Mouse (Mus musculus) bone marrow macrophage, adult 2 months (primary cell): ENCODE measurements around the gene Mthfs. TPM values are rescaled to one million over a fixed set of nuclear protein-coding genes. Genes with fewer than 3 reads are reported as not detected.

ENCODE experiments used
- H3K27ac ChIP-seq: 2 replicates; pipeline ENCODE4 v1.5.1; 2012; ENCODE audit warnings: low read depth, low read length; ENCODE audit not compliant: insufficient read depth
- H3K4me1 ChIP-seq: 2 replicates; pipeline ENCODE4 v1.6.1; 2012; ENCODE audit warnings: low read length; ENCODE audit not compliant: control insufficient read depth, insufficient read depth
- H3K4me3 ChIP-seq: 2 replicates; pipeline ENCODE4 v1.5.1; 2012; ENCODE audit warnings: mild to moderate bottlenecking, low read length, moderate library complexity; ENCODE audit not compliant: insufficient read depth
- CTCF ChIP-seq: IDR thresholded peaks from 2 replicates; pipeline ENCODE4 v1.5.1; 2012; ENCODE audit warnings: low read depth, mild to moderate bottlenecking, low read length, moderate library complexity
- POLR2A ChIP-seq: IDR thresholded peaks from 2 replicates; pipeline ENCODE4 v1.6.1; 2012; ENCODE audit warnings: mild to moderate bottlenecking, low read depth, low read length, borderline replicate concordance
- polyA plus RNA-seq: library from polyadenylated mRNA; stranded (reverse); fragments of >200 nt; gene quantifications from 2 replicates; pipeline ENCODE4 v1.2.4, GENCODE M21; 2012; ENCODE audit not compliant: missing spikeins, insufficient read depth, insufficient read length

The Mthfs gene
- polyA plus RNA-seq, 1 experiment: 50.4 TPM

DNA sequence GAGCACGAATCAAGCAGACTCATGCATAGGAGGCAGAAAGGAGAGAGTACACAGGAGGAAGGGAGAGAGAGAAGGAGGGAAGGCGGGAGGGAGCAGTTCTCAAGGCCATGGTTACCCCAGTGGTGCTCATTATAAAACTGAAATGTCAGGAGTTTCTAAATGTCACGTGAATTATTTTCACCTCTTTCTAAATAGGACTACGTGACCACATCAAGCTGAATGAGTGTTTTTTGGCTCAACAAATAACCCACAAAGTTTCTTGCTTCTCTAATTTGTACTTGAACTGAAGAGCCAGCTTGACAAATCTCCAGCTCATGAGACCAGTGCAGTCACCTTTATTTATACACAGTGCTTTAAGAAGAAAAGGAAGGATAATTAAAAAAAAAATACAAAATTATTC, 56.6 kb downstream of the Mthfs start:
- H3K4me1 ChIP-seq: peaks cover 51% of the 10 kb centered on the region
- TF ChIP-seq CTCF: no peak
- TF ChIP-seq POLR2A: no peak
- H3K27ac ChIP-seq: peak overlapping the region; percentile 100
- H3K4me3 ChIP-seq: no peak overlapping the region

DNA sequence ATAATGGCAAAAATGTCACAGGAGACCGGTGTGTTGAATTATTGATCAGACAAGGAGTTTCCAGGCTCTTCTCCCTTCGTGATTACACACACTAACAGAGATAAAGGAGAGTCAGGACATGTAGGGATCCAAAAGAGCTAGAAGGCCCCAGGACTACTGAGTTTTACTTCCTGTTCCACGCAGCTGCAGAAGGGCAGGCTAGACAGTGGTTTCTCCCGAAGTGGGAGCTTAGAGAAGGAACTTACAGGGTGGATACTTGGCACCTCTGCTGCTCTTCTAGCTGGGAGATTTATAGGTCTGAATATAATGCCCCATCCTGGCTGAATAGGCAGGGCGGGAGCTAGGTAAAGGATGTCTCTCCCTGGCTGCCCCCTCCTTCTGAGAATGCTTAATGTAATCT, 57.1 kb downstream of the Mthfs start:
- Histone ChIP-seq H3K4me1 (peaks cover 47% of the 10 kb centered on the region), H3K4me3 (no peak overlapping the region), H3K27ac (peak overlapping the region; percentile 100)
- TF ChIP-seq POLR2A (no peak), CTCF (no peak)

DNA sequence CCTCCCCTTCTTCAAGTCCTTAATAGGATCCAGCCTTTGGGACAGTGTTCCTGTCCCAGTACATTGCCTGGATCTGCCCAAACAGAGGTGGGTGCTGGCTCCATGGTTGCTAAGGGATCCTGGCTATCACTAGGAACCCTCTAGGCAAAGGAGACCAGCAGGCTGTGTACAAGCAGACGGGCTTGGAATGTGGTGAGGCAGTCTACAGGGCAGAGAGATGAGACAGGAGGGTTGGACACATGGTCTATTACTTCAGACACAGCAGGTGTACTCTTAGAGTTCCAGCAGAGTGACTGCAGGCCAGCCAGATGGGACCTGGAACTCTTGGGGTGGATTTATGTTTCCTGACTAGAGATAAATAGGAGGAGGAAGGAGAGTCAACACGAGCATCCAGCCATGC, 59.9 kb downstream of the Mthfs start:
- H3K27ac ChIP-seq: no peak overlapping the region
- H3K4me3 ChIP-seq: no peak overlapping the region
- TF ChIP-seq POLR2A (no peak), CTCF (no peak)
- H3K4me1 ChIP-seq: peaks cover 34% of the 10 kb centered on the region

DNA sequence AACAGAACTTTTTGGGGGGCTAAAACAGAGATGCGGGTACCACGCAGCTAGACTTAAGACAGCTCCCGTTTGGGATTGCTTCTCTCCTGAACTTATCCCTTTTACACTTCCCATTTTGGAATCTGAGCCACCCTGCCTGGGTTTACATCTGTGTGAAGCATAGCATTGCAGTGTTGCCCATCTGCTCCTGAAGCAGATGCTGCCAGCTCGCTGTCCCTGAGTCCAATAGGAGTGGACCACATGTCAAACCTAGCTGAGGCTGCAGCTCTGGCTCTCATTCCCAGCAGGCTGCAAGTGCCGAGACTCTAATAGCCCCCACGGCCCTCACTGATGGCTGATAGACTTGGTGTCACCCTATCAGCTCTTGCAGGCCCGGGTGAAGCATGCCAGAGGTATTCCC, 63.3 kb downstream of the Mthfs start:
- TF ChIP-seq POLR2A (no peak), CTCF (no peak)
- peaks cover 7% of the 10 kb centered on the region for H3K4me1 ChIP-seq
- H3K4me3 ChIP-seq: no peak overlapping the region
- H3K27ac ChIP-seq: no peak overlapping the region

DNA sequence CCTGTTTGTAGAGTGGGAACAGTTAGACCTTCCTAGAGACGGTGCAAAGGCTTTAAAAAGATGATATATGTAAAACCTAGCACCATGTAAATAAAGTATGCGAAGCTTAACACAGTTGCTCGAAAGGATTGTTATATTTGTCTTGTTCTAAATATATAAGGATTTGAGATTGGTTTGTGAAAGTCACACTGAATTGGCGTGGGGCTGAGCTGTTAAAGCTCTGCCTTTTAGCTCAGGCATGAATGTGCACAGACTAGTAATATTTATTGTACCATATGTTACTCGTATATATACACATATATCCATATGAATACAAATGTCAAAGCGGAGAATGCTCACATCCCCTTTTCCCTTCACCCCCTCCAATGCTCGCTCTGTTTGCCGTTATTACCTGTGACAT, 67.7 kb downstream of the Mthfs start:
- TF ChIP-seq CTCF (no peak), POLR2A (no peak)
- no peaks in the 10 kb centered on the region for H3K4me1 ChIP-seq
- H3K4me3 ChIP-seq: no peak overlapping the region
- H3K27ac ChIP-seq: no peak overlapping the region

DNA sequence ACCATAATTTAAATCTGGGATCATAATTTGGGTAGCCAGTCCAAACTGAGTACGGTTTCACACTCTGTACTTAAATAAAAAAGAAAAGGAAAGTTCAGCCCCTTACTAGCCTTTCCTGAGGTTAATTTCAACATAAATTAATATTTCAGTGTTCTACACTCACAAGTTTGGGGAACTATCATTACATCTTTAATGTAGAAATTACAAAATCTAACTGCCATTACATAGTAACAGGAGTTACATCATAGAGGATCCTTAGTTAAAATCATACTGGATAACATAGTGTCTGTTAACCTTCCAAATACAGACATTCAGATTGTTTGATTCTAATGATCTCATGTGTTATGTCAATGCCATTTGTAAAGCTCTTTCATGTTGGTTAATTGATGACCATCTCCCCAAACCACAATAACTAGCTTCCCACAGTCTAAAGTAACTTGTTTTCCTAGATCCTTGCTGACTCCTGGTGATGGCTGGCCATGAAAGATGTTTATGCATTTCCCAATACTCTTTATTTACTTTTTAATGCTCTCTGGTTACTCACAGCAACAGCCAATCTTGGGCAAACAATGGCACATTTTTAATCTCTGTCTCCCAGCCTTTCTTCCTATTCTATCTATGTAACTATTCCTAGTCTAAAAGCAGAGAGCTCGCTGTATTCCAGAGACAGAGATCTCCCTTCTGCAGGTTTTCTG, 72.0 kb downstream of the Mthfs start:
- no peak overlapping the region for H3K4me3 ChIP-seq
- TF ChIP-seq POLR2A: no peak
- no peak for TF ChIP-seq CTCF
- no peak overlapping the region for H3K27ac ChIP-seq
- H3K4me1 ChIP-seq: no peaks in the 10 kb centered on the region

DNA sequence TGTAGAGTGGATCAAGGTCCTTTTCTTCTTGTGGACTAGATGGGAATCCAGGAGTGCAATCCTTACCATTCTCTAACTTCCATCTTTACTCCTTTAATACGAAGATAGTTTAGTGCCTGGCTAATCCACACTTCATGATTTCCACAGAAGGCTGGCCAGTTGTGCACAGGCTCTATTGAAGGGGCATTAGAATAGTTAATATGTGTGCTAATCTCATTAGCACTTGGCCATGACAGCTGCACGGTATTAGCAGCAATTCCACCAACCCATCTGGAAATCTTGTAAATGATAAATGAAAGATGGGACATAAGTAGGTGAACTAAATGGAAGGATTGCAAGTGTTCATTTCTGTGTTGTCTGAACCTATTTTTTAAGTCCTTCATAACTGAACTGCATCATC, 77.6 kb downstream of the Mthfs start:
- peaks cover 3% of the 10 kb centered on the region for H3K4me1 ChIP-seq
- H3K27ac ChIP-seq: no peak overlapping the region
- H3K4me3 ChIP-seq: no peak overlapping the region
- TF ChIP-seq CTCF: no peak
- TF ChIP-seq POLR2A: no peak

DNA sequence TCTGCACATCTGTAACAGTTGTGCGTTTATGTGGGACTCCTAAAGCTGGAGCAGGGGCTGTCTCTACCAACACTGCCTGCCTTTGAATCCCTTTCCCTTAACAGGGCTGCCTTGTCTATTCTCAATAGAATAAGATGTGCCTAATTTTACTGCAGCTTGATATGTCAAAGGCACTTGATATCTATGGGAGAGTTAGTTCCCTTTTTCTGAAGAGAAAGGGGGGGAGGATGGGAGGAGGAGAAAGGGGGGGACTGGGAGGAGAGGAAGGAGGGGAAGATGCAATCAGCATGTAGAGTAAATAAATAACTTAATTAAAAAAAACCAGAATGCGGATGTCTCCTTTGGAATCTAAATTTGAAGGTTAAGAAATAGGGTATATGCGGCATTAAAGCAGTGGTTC, 82.9 kb downstream of the Mthfs start:
- H3K4me1 ChIP-seq: peaks cover 8% of the 10 kb centered on the region
- no peak overlapping the region for H3K27ac ChIP-seq
- TF ChIP-seq POLR2A (no peak), CTCF (no peak)
- H3K4me3 ChIP-seq: no peak overlapping the region

DNA sequence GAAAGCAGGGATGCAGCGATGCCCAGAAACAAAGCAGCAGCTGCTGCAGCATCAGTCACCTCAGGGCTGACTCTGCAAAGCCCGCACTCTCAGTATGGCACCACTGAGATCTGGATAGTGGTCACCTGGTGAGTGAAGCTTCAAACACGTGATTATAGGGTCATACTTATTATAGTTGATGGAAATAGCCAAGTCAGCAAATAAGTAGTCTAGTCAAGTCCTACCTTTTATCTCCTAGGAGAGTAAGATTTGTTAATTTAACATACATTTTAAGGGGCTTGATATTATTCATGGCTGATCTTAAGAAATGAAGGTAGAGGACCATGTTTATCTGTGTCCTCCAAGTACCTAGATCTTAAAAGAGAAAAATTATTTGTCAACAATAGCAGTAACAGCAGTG, 83.6 kb downstream of the Mthfs start:
- no peak overlapping the region for H3K4me3 ChIP-seq
- TF ChIP-seq POLR2A (no peak), CTCF (no peak)
- H3K27ac ChIP-seq: no peak overlapping the region
- peaks cover 8% of the 10 kb centered on the region for H3K4me1 ChIP-seq

DNA sequence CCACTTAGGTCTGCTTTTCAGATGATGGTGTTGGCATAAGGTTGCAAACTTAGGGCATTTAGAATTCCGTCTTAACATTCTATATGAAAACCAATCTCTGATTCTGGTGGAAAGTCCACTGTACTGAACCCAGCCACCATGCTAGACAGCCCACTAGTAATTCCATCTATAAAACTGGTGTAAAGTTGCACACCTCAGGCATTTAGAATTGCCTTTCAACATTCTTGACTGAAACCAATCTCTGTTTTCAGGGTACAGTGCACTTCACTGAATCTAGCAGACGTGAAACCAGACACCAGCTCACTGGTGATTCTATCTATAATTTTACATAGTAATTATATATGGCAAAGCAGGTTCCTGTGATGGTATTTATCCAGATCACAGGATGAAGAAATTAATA, 95.2 kb downstream of the Mthfs start:
- no peak for TF ChIP-seq POLR2A
- Histone ChIP-seq H3K4me3 (no peak overlapping the region), H3K27ac (no peak overlapping the region), H3K4me1 (peaks cover 4% of the 10 kb centered on the region)
